Mouse (Mus musculus): ENCODE measurements at regions not wholly inside any gene's neighbourhood (a gene's known extent, or its start where the extent isn't known, plus 50 kb on each side); places are given as distances from the start of the nearest gene placed in this dataset.

DNA sequence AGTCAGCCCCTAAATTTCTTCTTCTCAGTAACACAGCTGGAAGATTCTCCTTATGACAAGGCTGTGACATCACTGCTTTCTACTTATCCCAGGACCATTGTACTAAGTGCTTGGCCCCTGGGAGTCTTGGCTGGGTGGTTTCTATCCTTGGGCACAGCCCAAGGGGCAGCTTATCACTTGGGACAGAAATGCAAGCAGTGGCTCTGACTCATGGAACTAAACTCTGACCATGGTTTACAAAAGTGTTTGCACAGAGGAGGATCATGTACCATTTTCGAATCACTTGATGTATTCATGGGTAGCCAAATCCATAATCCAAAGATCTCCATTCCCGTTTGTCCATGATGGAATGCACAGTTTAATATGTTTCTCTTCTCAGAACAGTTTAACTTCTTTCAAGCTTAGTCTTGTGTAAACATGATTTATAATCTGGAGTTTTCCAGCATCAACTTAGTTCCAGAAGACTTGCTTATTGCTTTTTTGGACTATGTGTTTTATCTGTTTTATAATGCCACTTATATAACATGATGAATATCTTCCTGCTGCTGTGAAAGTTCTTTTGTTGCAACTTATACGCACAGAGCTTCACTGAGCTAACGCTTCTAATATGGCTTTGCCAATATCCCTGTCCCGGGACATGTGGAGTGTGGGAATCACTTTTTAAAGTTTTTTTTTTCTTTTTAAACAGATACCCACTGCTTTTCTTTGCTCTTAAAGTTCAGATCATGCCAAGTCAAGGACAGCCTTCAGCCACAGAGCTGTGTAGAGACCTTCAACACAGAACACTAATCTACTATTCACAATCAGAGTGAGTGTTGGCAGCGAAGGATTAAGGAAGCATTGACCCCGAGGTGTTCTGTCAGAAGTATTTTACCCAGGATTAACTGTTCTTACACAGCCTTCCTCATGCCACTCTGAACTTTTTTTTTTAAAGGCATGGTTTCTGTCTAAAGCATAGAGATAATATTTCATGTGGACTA is 76.7 kb upstream of the Pik3r1 start:
- TF ChIP-seq CTCF (IDR thresholded peaks at IDR 0.05; ENCODE audit: low read depth, low read length) (no peak), POLR2A (IDR thresholded peaks at IDR 0.05; ENCODE audit: extremely low read depth, insufficient read depth, low read length) (no peak)

Data from liver, adult 2 months (tissue).